Mouse (Mus musculus) telencephalon, adult 2 months (tissue): ENCODE data around the gene Neurl2.
"Not testable (repeated sequence)": the region's sequence is repeated elsewhere in the genome, so short reads cannot be mapped to it uniquely, and the experiment has no call there.

ENCODE experiments used
- DNase-seq: peaks from one replicate; pipeline ENCODE4 v3.0.0-alpha.2; 2011; ENCODE audit warnings: low read depth, low spot score

Neurl2 gene

DNA sequence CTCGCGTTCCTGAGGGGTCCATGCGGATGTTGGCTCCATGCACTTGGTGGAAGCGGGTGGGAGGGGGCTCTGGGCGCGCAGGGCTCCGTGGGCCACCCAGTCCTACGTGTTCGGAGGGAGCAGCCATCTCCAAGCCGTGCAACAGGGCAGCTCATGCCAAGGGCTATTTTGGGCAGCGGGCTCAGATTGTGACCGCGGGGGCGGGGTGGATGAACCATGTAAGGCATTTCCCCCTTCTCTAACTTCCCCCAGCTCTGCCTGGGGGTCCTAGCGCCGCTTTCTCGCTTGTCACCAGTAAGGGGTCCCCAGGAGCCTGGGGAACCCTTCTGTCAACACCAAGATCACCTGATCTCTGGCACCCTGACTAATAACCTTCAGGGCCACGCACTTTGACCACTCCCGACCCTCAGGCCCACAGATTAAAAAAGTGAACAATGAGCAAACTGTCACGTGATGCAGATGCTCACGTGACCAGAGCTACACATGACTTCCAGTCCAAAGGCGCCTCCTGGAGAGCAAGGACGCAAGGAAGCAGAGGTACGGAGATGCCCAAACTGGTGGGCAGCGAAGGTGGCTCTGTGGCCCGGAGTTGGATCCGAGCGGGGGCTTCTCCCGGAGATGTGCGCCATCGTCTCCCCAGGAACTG is at the start of gene Neurl2:
TSS of gene Neurl2 (minus strand) at position 143 of the 646 bp plus-strand sequence.
- peak; percentile 91 for DNase-seq

DNA sequence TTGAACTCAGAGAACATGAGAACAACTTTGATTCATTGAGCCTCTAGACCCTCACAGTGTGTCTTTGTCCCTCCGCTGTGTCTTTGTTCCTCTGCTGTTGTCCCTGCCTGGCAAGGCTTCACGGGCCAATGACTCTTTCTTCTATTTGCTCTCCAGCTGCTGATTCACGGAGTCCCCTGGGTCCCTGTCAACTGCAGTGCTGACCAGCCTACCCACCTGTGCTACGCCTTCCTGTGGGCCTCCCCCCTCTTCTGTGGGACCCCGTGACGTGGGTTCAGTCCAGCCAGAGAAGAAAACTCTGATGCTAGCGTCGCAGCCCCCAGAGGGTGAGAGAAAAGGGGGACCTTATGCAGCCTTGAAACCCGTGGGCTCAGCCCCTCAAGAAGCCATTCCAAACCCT is 49.4 kb upstream of the Neurl2 start:
- no peak for DNase-seq

DNA sequence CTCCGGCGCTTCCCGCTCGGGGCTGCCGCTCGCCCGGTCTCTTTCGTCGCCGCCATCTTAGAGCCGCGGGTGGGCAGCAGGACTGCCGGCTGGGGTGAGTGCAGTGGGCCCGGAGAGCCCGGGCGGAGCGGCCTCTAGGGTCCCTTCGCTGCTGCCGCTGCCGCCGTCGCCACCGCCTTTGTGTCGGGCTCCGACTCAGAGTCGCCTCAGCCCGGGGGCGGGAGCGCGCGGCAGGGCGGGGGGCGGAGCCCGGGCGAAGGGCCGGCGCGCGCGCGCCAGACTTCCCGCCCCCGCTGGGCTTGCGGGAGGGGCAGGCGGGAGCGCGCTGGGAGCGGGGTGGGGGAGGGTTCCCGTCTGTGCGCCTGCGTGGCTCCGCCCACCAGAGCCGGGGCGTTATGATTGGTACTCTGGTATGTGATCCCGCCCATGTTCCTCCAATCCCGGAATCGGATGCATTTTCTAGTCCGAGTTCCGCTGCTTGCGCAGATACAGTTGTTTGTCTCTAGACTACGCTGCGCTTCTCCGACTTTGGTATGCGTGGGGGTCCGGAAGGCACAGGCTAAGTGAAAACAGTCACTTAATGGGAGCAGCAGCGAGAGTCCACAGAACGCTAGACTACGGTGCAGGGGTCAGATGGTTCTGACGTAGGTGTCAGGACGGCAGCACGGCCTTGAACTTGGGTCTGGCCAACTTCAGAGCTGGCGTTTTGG is 46.5 kb upstream of the Neurl2 start:
- DNase-seq = peak; percentile 95

DNA sequence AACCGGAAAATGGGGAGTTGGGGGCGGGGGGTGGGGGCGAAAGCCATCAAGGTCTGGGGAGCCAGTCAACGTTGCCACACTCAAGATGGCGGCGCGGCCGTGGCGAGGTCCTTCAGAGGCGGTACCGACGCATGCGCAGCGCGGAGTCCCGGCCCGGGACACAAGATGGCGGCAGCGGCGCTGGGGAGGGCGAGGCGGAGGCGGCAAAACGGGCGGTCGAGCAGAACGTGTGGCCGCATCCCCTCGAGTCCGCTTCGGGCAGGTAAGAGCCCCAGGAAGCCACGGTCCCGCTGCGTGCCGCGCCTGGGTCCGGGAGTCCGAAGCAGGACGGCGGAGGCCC is 45.9 kb upstream of the Neurl2 start, which contains the start of gene Pcif1:
TSS of gene Pcif1 (plus strand) at position 77 of the 340 bp plus-strand sequence.
- peak; percentile 57 for DNase-seq

DNA sequence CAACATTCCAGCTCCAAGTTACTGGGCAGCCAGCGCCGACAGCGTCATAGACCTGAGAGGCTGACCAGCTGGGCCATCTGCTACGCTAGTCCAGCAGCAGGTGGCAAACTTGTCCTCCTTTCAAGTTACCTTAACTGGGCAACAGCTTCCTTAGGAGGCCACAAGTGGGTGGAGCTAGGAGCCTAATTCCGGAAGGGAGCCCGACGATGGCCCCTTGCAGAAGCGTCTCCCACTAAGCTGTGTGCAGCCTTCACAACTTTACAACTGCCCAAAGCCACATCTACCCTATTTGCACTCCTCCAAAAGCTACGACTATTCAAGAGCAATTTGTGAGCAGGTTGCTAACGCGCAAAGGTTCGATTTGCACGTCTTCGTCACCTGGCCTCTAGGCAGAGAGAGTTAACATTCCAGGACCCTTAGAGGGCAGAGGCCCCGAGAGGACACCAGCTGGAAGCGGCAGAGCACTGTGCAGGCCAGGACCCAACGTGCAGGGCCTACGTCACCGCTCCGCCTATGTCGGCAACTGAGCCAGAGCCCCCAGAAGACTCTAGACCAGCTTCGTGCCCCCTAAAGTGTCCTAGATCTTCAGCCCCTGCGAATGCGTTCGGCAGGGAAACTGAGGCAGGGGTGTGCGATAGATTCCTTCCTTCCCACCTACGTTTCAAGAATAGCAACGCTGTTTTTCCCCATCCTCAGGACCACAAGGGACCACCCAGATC is 45.4 kb upstream of the Neurl2 start:
- DNase-seq = no peak

DNA sequence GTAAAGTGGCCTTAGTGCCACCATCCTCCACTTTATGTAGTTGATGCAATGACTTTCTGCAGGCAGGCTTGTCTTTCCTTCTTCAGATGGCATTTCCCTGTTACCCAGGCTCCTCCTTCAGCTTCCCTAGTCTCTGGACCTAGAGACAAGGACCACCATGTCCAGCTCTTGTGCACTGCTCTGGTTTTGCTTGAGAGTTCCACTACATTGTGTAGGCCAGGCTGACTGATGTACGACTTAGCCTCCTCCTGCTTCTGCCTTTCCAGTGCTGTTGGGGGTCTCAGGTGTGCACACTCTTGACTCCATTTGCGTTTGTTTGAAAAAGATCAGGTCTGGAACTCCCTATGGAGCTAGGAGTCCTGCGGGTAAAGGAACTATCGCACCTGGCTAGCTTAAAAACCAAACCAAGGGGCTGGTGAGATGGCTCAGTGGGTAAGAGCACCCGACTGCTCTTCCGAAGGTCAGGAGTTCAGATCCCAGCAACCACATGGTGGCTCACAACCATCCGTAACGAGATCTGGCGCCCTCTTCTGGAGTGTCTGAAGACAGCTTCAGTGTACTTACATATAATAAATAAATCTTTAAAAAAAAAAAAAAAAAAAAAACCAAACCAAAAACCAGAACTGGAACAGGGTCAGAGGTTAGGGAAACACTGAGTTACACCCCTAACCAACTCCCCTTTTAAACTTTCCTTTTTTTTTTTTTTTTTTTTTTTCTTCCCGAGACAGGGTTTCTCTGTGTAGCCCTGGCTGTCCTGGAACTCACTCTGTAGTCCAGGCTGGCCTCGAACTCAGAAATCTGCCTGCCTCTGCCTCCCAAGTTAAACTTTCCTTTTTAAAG is 44.3 kb upstream of the Neurl2 start:
- not testable (repeated sequence) for DNase-seq

DNA sequence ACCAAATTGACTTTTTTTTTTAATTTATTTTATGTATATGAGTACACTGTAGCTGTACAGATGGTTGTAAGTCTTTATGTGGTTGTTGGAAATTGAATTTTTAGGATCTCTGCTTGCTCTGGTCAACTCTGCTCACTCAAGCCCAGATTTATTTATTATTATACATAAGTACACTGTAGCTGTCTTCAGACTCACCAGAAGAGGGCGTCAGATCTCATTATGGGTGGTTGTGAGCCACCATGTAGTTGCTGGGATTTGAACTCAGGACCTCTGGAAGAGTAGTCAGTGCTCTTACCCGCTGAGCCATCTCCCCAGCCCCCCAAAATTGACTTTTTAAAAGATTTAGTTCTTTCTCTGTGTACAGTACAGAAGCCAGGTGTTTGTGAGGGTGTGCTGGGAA is 42.4 kb upstream of the Neurl2 start:
- DNase-seq = not testable (repeated sequence)

DNA sequence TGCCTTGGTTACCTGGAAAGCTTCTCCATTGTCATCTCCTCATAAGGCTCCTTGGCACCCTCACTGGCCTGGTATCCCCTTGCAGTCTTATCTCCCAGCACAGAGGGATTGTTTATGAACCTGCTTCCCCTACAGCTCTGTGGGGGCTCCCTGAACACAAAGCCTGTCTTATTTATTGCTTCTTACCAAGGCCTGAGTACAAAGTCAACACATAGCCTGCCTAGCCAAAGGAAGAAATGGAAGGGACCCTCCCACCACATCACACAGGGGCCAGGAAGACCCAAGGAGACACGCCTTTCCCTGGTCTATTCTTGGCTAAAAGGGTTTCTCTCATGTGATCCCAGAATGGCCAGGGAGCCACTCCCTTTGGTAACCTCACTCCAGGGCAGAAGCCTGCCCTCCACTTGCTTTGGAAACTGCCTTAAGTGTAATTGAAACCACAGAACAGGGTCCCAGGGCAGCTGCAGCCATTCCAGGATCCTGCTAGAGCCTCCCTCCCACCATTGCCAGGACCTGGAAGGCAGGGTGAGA is 41.0 kb upstream of the Neurl2 start:
- no peak for DNase-seq

DNA sequence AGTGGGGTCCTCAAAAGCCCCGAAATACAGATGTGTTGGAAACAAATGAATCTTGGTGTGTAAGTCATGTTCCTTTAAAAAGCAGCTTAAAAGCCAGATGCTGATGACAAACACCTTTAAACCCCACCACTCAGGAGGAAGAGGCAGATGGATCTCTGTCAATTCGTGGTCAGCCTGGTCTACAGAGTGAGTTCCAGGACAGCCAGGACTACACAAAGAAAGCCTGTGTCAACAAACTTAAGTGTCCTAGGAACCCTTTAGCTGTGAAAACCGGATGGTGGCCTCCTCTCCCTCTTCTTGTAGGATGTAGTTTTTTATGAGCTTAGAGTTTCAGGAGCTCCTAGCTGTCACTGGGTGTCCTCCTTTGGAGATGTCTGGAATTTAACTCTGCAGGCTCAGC is 40.4 kb upstream of the Neurl2 start:
- DNase-seq = no peak

DNA sequence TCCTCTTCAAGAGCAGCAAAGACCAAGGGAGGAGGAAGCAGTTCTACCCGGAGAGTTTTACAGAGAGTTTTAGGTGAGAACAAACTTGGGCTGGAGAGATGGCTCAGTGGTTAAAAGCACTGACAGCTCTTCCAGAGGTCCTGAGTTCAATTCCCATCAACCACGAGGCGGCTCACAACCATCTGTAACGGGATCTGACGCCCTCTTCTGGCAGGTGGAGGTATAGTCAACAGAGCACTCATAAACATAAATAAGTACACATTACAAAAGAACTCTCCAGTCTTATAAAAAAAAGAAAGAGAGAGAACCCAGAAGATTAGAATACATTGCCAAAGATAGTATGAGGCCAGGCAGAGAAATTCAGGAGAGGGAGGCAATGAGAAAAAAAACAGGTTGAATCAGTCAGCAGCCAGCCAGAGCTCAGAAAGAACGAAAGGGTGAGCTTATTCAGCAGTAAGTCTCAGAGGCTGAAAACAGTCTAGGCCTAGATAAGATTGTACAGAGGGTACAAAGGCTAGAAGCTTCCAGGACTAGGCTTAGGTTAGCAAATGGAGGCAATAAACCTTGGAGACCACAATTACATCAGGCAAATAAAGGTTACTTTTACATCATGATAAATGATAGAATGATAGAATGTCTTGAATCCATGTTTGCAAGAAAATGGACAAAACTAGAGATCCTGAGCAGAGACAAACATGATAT is 38.5 kb upstream of the Neurl2 start:
- no peak for DNase-seq

DNA sequence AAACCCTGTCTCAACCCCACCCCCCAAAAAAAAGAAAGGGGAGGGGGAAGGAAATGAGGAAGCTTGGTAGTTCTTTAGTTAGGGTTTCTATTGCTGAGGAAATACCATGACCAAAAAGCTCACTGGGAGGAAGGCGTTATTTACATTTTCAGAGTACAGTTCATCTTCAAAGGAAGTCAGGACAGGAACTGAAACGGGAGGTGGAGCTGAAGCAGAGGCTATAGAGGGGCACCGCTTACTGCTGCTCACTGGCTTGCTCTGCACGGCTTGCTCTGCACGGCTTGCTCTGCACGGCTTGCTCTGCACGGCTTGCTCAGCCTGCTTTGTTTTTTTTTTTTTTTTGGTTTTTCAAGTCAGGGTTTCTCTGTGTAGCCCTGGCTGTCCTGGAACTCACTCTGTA is 35.2 kb upstream of the Neurl2 start:
- no peak for DNase-seq

DNA sequence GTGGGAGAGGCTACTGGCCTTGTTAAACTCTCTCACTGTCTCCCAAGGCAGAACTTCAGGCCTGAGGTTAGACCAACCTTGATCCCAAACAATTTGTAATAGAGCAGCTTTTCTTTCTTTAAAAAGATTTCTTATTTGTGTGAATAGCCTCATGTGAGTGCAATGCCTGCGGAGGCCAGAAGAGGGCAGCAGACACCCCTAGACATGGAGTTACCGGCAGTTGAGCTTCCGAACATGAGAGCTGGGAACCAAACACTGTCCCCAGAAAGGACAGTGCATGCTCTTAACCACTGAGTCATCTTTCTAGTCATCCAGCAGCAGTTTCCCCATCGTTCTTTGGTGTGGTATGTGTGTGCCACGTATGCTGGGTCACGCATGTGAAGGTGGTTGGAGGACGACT is 34.3 kb upstream of the Neurl2 start:
- DNase-seq = no peak

DNA sequence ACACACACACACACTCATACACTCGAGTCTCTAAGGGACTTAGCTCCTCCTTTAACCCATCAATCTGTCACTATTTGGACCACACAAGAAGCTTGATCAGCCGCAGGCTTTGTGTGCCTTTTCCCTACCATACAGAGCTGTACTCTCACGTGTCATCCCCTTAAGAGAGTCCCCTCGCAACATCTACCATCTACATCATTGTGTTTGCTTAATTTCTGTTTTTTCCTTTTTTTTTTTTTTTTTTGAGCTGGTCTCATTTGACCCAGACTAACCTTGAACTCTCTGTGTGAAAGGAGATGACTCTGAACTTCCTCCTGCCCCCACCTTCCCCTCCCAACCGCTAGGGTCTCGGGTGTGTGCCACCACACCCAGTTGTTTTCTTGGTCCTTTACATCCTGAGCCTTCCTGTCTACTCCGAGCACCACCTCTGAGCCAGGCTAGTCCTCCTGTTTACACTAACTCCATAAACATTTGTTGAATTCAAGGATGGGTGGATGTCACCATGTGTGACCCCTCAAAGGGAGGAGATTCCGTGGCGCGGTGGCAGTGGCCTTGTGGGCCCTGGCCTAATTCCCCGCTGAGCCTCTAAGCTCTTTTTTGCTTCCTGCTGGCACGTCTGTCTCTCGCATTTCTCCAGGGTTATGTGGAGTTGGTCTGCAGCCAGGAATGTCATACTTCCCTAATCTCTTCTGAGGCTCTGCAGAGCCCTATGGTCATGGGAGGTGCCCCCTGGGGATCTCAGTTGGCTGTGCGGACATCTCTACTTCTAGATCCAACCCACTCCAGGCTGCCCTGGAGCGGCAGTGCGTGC is 33.7 kb upstream of the Neurl2 start:
- DNase-seq = no peak

DNA sequence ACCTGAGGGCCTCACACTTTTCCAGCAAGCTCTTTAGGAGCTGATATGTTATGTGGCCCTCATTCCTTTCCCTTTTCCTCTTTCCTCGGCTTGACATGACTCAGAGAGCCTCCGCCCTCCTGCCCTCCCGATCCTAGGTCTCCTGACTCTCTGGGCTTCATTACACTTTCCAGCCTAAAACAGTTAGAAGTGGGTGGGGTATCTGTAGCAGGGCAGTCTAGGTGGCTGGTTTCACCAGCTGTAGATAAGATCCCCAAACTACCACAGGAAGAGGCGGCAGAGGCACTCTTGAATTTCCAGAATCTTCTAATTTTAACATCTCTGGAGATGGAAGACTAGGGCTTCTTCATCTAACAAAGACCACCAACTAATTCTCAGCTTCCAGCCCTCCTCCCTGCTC is 31.3 kb upstream of the Neurl2 start:
- DNase-seq = no peak

DNA sequence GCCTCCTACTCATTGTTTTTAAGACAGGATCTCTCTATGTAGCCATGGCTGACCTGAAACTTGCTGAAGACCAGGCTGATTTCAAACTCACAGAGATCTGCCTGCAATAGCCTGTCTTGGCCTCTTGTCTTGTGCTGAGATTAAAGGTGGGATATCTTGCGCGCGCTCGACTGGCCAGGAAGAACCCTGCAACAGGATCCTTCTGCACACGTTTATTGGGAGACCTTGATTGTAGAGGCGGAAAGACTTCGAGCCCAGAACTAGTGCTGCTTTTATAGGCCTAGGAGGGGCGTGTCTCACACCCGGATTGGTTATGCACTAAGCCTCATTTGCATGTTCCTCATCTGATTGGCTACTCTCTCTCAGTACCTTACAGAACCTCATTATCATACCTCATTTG is 30.2 kb upstream of the Neurl2 start:
- not testable (repeated sequence) for DNase-seq

DNA sequence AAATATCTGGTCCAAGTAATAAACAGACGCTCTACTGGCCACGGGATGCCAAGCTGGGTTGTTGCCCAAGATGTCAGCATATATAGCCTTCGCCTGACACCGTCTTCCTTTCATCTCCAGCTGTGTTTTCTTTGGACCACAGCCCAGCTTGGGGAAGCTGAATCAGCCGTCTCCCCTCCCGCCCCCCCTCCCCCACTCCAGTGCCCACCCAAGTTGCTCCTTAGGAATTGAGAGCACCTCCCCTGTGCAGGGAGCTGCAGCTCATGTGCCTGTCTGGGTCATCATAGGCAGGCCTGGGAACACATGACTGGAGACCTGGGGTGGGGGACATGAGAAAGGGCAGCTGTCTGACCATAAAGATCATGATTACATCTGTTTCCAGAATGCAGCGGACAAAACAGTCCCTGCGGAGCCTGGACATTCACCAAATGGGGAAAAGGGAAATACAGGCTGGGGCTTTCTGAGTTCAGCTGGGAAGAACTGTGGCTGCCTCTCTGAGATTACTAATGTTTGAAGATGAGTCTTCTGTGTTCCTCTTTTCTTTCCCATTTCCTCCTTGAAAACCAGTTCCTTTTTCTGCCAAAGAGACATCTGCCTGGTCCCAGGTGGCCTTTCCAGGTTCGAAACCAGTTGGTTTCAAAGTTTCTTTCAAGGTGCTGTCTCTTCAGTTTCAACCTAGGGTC is 29.1 kb upstream of the Neurl2 start:
- DNase-seq = no peak

DNA sequence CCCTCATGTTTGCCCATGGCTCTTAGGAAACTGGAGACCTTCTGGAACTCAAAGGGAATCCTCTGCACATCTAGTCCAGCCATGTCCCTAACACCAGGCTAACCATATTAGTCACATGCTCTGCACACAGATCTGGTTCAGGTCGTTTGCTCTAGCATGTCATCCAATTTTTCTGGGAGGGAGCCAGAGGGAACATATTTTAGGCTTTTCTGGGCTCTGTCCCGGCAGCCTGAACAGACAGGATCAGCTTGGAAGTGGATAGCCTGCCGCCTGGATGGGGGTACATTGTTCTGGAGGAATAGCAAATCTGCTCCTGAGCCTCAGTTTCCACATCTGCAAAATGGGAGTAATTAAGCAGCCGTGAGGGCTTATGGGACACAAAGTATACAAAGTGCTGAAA is 27.8 kb upstream of the Neurl2 start:
- no peak for DNase-seq

DNA sequence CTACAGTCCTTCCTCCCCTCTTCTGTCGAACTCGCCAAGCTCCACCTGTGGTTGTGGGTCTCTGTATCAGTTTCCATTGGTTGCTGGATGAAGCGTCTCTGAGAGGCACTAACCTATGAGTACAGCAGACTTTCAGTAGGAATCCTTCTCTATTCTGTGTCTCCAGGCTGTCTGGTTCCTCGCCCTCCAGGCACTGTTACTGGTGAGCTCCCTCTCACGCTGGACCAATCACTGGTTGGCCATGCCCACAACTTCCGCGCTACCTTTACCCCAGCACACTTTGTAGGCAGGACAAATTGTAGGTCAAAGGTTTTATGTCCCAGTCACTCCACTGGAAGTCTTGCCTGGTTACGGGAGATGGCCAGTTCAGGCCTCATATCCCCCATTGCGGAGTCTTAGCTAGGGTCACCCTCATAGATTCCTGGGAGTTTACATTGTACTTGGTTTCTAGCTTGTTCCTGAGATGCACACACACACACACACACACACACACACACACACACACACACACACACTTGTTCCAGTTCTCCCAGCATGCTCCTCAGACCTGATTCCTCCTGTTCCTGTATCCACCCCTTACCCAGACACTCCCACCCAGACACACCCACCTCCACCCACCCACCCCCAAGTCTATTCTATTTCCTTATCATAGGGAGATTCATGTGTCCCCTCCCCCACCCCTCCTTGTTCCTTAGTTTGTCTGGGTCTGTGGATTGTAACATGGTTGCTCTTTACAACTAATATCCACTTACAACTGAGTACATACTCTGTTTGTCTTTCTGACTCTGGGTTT is 26.6 kb upstream of the Neurl2 start:
- DNase-seq = no peak

DNA sequence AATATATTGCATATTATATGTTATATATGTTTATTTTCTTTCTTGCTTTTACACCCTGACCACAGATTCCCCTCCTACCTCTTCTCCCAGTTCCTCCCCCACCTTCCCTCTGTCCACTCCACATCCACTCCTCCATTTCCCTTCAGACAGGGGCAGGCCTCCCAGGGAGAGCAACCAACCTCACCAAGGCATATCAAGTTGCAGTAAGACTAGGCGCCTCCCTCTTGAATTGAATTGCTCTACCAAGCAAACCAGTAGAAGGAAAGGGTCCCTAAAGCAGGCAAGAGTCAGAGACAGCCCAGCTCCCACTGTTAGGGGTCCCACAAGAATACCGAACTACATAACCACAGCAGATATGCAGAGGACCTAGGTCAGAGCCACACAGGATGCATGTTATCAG is 25.9 kb upstream of the Neurl2 start:
- DNase-seq = no peak
